16 mouse cellular contexts compared by ENCODE assay signal in the genomic region with DNA sequence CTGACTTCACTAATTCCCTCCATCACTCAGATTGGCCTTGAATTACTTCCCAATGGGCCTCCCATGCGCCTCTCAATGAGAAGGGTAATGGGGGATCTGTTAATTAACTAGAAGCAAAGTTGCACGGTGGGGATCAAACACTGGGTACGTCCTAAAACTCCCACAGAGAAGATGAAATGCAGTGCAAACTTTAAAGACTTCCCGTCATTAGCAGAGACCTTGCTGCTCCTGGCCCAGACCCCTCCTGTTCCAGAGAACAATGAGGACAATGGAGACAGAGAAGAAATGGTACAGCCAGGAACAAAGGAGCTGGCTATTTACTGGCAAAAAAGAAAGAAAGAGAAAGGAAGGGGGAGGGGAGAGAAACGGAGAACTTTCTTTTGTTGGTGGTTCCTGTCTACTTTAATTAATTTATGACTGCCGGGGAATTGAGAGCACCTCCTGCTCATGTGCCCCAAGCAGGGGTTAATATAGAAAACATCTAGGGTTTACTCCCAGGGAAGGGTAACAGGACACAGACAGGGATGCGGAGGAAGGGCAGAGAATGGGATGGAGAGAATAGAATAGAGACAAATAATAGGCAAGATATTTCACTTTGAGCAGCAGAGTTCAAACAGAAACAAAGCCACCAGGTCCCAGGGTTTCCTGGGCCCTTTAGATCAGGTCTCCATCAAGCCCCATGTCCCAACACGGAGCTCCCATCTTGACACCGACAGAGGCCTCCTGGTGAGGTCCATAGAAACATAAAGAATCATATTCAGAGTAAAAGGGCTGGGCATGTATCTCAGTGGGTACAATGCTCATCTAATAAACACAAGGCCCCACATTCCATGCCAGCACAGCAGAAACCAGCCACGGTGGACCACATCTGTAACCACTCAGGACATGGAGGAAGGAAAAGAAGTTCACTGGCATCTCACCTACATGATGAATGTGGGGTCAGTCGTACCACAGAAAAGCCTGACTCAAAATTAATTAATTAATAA.
DNase-seq lines count a peak whose midpoint lies in the region; ATAC-seq lines count a peak whose summit lies in the region.
"Had no signal": no experiment of that assay in that cellular context is flagged by ENCODE, and none has a peak within 500 bp of the region (broad histone marks: within the 10 kb centered on the region; RNA-seq: fewer than 3 reads in every experiment).

No protein-coding gene starts in this region.

- H3K4me3 ChIP-seq in kidney, embryonic 15.5 days (replicated peaks) = no peak overlapping the region
- H3K4me3 ChIP-seq in limb, embryonic 12.5 days (replicated peaks) = no peak overlapping the region
- H3K4me3 ChIP-seq: embryonic facial prominence, embryonic 15.5 days; heart, embryonic 15.5 days had no signal

- peak overlapping the region; percentile 14; the same call in 1 of the 2 replicates for H3K4me2 ChIP-seq in kidney, embryonic 15.5 days
- H3K4me2 ChIP-seq in limb, embryonic 12.5 days = peak overlapping the region; percentile 6; the same call in 1 of the 2 replicates
- H3K4me2 ChIP-seq: embryonic facial prominence, embryonic 15.5 days; heart, embryonic 15.5 days; liver, embryonic 11.5 days had no signal

- DNase-seq in kidney, adult 11 months = no peak
- DNase-seq in embryo, embryonic 11 days = peak; percentile 58
- peak; percentile 93 for DNase-seq in retina, postnatal 1 day
- DNase-seq in layer of hippocampus, postnatal 14 days (ENCODE audit: low spot score in 2 of 2) = no peak
- DNase-seq in urinary bladder, adult 18-20 months (ENCODE audit: low spot score in 2 of 2) = no peak
- DNase-seq: adrenal gland, postnatal 36 days; cerebellum, adult 18-20 months; gastrocnemius, postnatal 14 days; kidney, postnatal 25 days; lung, postnatal 36 days had no signal

- no peaks in the 10 kb centered on the region for H3K9me3 ChIP-seq in kidney, embryonic 15.5 days (replicated peaks)
- no peaks in the 10 kb centered on the region for H3K9me3 ChIP-seq in limb, embryonic 12.5 days
- H3K9me3 ChIP-seq: embryonic facial prominence, embryonic 15.5 days; heart, embryonic 15.5 days had no signal

- 29% methylated on average over 11 of the region's 11 CpGs for WGBS in kidney, embryonic 15.5 days
- 15% methylated on average over 11 of the region's 11 CpGs for WGBS in limb, embryonic 12.5 days

- H3K9ac ChIP-seq in kidney, embryonic 15.5 days = no peak overlapping the region
- H3K9ac ChIP-seq in limb, embryonic 12.5 days (replicated peaks) = no peak overlapping the region
- H3K9ac ChIP-seq: embryonic facial prominence, embryonic 15.5 days; heart, embryonic 15.5 days had no signal

- no peaks in the 10 kb centered on the region for H3K27me3 ChIP-seq in kidney, embryonic 15.5 days
- 0 out of 2 replicates have a peak, but pooled peaks cover 4% of the 10 kb centered on the region for H3K27me3 ChIP-seq in limb, embryonic 12.5 days
- H3K27me3 ChIP-seq: embryonic facial prominence, embryonic 15.5 days; heart, embryonic 15.5 days had no signal

- peaks cover 8% of the 10 kb centered on the region; the same call in 1 of the 2 replicates for H3K4me1 ChIP-seq in kidney, embryonic 15.5 days
- peaks cover 23% of the 10 kb centered on the region for H3K4me1 ChIP-seq in limb, embryonic 12.5 days (replicated peaks)
- H3K4me1 ChIP-seq: embryonic facial prominence, embryonic 15.5 days; heart, embryonic 15.5 days had no signal

- ATAC-seq in kidney, embryonic 15.5 days (replicated peaks; ENCODE audit: low FRiP score) = no peak
- no peak for ATAC-seq in limb, embryonic 12.5 days (ENCODE audit: insufficient number of reproducible peaks, insufficient read depth, low FRiP score, low TSS enrichment, low read depth)
- ATAC-seq: inflammation-experienced regulatory T-cells, adult 6 months had no signal

- H3K36me3 ChIP-seq in kidney, embryonic 15.5 days = no peaks in the 10 kb centered on the region
- H3K36me3 ChIP-seq in limb, embryonic 12.5 days = no peaks in the 10 kb centered on the region
- H3K36me3 ChIP-seq: embryonic facial prominence, embryonic 15.5 days; heart, embryonic 15.5 days had no signal

- H3K27ac ChIP-seq in kidney, embryonic 15.5 days = no peak overlapping the region
- H3K27ac ChIP-seq in limb, embryonic 12.5 days = no peak overlapping the region; the same call in 1 of the 2 replicates
- H3K27ac ChIP-seq: embryonic facial prominence, embryonic 15.5 days; heart, embryonic 15.5 days had no signal

Comparison
In these comparisons a context has a peak if more than half of its experiments do, and no peak if none do; other contexts are left out.
1. DNase-seq: peak in embryo, embryonic 11 days (single experiment) and retina, postnatal 1 day (single experiment); none in kidney, adult 11 months (single experiment), layer of hippocampus, postnatal 14 days (0 of 2) and urinary bladder, adult 18-20 months (0 of 2).